Mouse (Mus musculus): ENCODE measurements around the gene Me1. TPM values are rescaled to one million over a fixed set of nuclear protein-coding genes. Genes with fewer than 3 reads are reported as not detected.

Gene Me1
- polyA plus RNA-seq, 1 experiment from 2014 or later, result 48.7 TPM

GRCm38 (mm10) chr9:86549637-86550162 lies 146.1 kb downstream of the Me1 start:
- no peak for DNase-seq (ENCODE audit: low spot score)
- peaks cover 19% of the 10 kb centered on the region; the same call in 1 of the 2 replicates for H3K36me3 ChIP-seq (ENCODE audit: insufficient read depth, low read length)
- TF ChIP-seq EP300 (IDR thresholded peaks at IDR 0.05), result no peak
- H3K4me2 ChIP-seq (replicated peaks; ENCODE audit: low read depth, low read length), result no peak overlapping the region
- H3K27ac ChIP-seq (ENCODE audit: low read length), result no peak overlapping the region
- H3K4me3 ChIP-seq (ENCODE audit: low read depth, low read length), result no peak overlapping the region
- WGBS, result 87% methylated on average over 5 of the region's 5 CpGs
- H3K27me3 ChIP-seq (replicated peaks; ENCODE audit: insufficient read depth, low read length), result no peaks in the 10 kb centered on the region
- no peak overlapping the region for H3K9ac ChIP-seq (replicated peaks; ENCODE audit: low read depth)
- H3K4me1 ChIP-seq (ENCODE audit: insufficient read depth, low read depth, low read length), result no peaks in the 10 kb centered on the region
- H3K9me3 ChIP-seq (ENCODE audit: low read length), result no peaks in the 10 kb centered on the region
- no peak for ATAC-seq

- Histone ChIP-seq H3K36me3 (ENCODE audit: insufficient read depth, low read length) (peaks cover 17% of the 10 kb centered on the region), H3K4me3 (ENCODE audit: low read depth, low read length) (no peak overlapping the region), H3K27me3 (replicated peaks; ENCODE audit: insufficient read depth, low read length) (no peaks in the 10 kb centered on the region), H3K4me2 (replicated peaks; ENCODE audit: low read depth, low read length) (no peak overlapping the region), H3K9me3 (ENCODE audit: low read length) (no peaks in the 10 kb centered on the region), H3K9ac (replicated peaks; ENCODE audit: low read depth) (no peak overlapping the region), H3K27ac (ENCODE audit: low read length) (no peak overlapping the region), H3K4me1 (ENCODE audit: insufficient read depth, low read depth, low read length) (no peaks in the 10 kb centered on the region)
- DNase-seq (ENCODE audit: low spot score) (no peak), ATAC-seq (no peak)
- 36% methylated on average over 1 of the region's 1 CpGs for WGBS
- TF ChIP-seq CTCF (IDR thresholded peaks at IDR 0.05) (no peak), EP300 (IDR thresholded peaks at IDR 0.05) (no peak)
Measured at GRCm38 (mm10) chr9:86544559-86544958, 151.2 kb downstream of the Me1 start.

- Histone ChIP-seq H3K4me3 (ENCODE audit: low read depth, low read length) (no peak overlapping the region), H3K4me1 (ENCODE audit: insufficient read depth, low read depth, low read length) (no peaks in the 10 kb centered on the region), H3K27me3 (replicated peaks; ENCODE audit: insufficient read depth, low read length) (no peaks in the 10 kb centered on the region), H3K4me2 (replicated peaks; ENCODE audit: low read depth, low read length) (no peak overlapping the region), H3K27ac (ENCODE audit: low read length) (no peak overlapping the region), H3K36me3 (ENCODE audit: insufficient read depth, low read length) (peaks cover 13% of the 10 kb centered on the region), H3K9ac (replicated peaks; ENCODE audit: low read depth) (no peak overlapping the region), H3K9me3 (ENCODE audit: low read length) (no peaks in the 10 kb centered on the region)
- no peak for ATAC-seq
- DNase-seq (ENCODE audit: low spot score), result no peak
- TF ChIP-seq CTCF (IDR thresholded peaks at IDR 0.05) (no peak), EP300 (IDR thresholded peaks at IDR 0.05) (no peak)
- WGBS, result 92% methylated on average over 3 of the region's 3 CpGs
Measured at GRCm38 (mm10) chr9:86543451-86543850, 152.3 kb downstream of the Me1 start.

GRCm38 (mm10) chr9:86534071-86534470 lies 161.7 kb downstream of the Me1 start:
- Histone ChIP-seq H3K4me1 (ENCODE audit: insufficient read depth, low read depth, low read length) (no peaks in the 10 kb centered on the region), H3K4me2 (replicated peaks; ENCODE audit: low read depth, low read length) (no peak overlapping the region)
- 78% methylated on average over 5 of the region's 5 CpGs for WGBS

More at GRCm38 (mm10) chr9:86534071-86534470, 161.7 kb downstream of the Me1 start:
- Histone ChIP-seq H3K4me3 (ENCODE audit: low read depth, low read length) (no peak overlapping the region), H3K9me3 (ENCODE audit: low read length) (no peaks in the 10 kb centered on the region), H3K27ac (ENCODE audit: low read length) (no peak overlapping the region), H3K27me3 (replicated peaks; ENCODE audit: insufficient read depth, low read length) (no peaks in the 10 kb centered on the region), H3K36me3 (ENCODE audit: insufficient read depth, low read length) (peaks cover 4% of the 10 kb centered on the region; the same call in 1 of the 2 replicates), H3K9ac (replicated peaks; ENCODE audit: low read depth) (no peak overlapping the region)
- ATAC-seq, result no peak
- TF ChIP-seq EP300 (IDR thresholded peaks at IDR 0.05) (no peak), CTCF (IDR thresholded peaks at IDR 0.05) (no peak)
- no peak for DNase-seq (ENCODE audit: low spot score)

Other genes with a start within 250 kb of the Me1 start
- 0.58 and 1.4 TPM in 2 replicates for gene Ube2cbp, start 231.0 kb downstream of the Me1 start, polyA plus RNA-seq (2015; fragmentation: Nextera tagmentation; extraction: Ambion mirVana)
- gene Dop1a, start 228.8 kb downstream of the Me1 start, polyA plus RNA-seq (2015; fragmentation: Nextera tagmentation; extraction: Ambion mirVana), result 12.5 and 14.2 TPM in 2 replicates
- gene Pgm3, start 124.1 kb downstream of the Me1 start, polyA plus RNA-seq (2015; fragmentation: Nextera tagmentation; extraction: Ambion mirVana), result 20.5 and 24.6 TPM in 2 replicates
- gene Rwdd2a, start 124.0 kb downstream of the Me1 start, polyA plus RNA-seq (2015; fragmentation: Nextera tagmentation; extraction: Ambion mirVana), result 6.1 and 6.7 TPM in 2 replicates
- gene Prss35, start 47.7 kb upstream of the Me1 start, polyA plus RNA-seq (2015; fragmentation: Nextera tagmentation; extraction: Ambion mirVana), result 18.0 and 29.2 TPM in 2 replicates
- 0.45 and 0.75 TPM in 2 replicates for gene Snap91, start 184.7 kb upstream of the Me1 start, polyA plus RNA-seq (2015; fragmentation: Nextera tagmentation; extraction: Ambion mirVana)

All from lung, postnatal 0 days (tissue).